Mouse (Mus musculus): ENCODE data around the gene Emid1. TPM values are rescaled to one million over a fixed set of nuclear protein-coding genes. Genes with fewer than 3 reads are reported as not detected.

The Emid1 gene
- polyA plus RNA-seq, 1 experiment from 2014 or later: 9.9 TPM

GRCm38 (mm10) chr11:5154961-5155805, 3.1 kb upstream of the Emid1 start:
- H3K27me3 ChIP-seq (ENCODE audit: control insufficient read depth, insufficient read depth, low read length): peaks cover 7% of the 10 kb centered on the region; the same call in 1 of the 2 replicates
- H3K36me3 ChIP-seq (ENCODE audit: control insufficient read depth, insufficient read depth, low read length): no peaks in the 10 kb centered on the region
- peaks cover 15% of the 10 kb centered on the region; the same call in 1 of the 2 replicates for H3K4me1 ChIP-seq (ENCODE audit: control insufficient read depth, insufficient read depth, low read length)
- H3K9me3 ChIP-seq (ENCODE audit: control insufficient read depth, low read length): no peaks in the 10 kb centered on the region
- H3K4me3 ChIP-seq (ENCODE audit: low read depth, low read length): no peak overlapping the region
- DNase-seq (ENCODE audit: low spot score) (no peak), ATAC-seq (ENCODE audit: insufficient number of reproducible peaks, low FRiP score, low TSS enrichment, low read depth) (no peak)
- WGBS: 27% methylated on average over 10 of the region's 10 CpGs
- no peak overlapping the region for H3K9ac ChIP-seq (ENCODE audit: low read length)
- no peak overlapping the region for H3K4me2 ChIP-seq (ENCODE audit: low read depth, severe bottlenecking)
- H3K27ac ChIP-seq (replicated peaks; ENCODE audit: low read depth, low read length): no peak overlapping the region

GRCm38 (mm10) chr11:5151247-5151630, 818 bp downstream of the Emid1 start:
- peak overlapping the region; percentile 76; the same call in 1 of the 2 replicates for H3K9ac ChIP-seq (ENCODE audit: low read length)
- no peak for DNase-seq (ENCODE audit: low spot score)
- H3K4me3 ChIP-seq (ENCODE audit: low read depth, low read length): peak overlapping the region; percentile 47
- 37% methylated on average over 4 of the region's 4 CpGs for WGBS
- peaks cover 7% of the 10 kb centered on the region; the same call in 1 of the 2 replicates for H3K27me3 ChIP-seq (ENCODE audit: control insufficient read depth, insufficient read depth, low read length)
- H3K36me3 ChIP-seq (ENCODE audit: control insufficient read depth, insufficient read depth, low read length): no peaks in the 10 kb centered on the region
- H3K9me3 ChIP-seq (ENCODE audit: control insufficient read depth, low read length): no peaks in the 10 kb centered on the region
- H3K27ac ChIP-seq (replicated peaks; ENCODE audit: low read depth, low read length): no peak overlapping the region
- no peak for ATAC-seq (ENCODE audit: insufficient number of reproducible peaks, low FRiP score, low TSS enrichment, low read depth)
- H3K4me2 ChIP-seq (ENCODE audit: low read depth, severe bottlenecking): peak overlapping the region; percentile 79; the same call in 1 of the 2 replicates
- peaks cover 15% of the 10 kb centered on the region; the same call in 1 of the 2 replicates for H3K4me1 ChIP-seq (ENCODE audit: control insufficient read depth, insufficient read depth, low read length)

GRCm38 (mm10) chr11:5150416-5151246, 1.4 kb downstream of the Emid1 start:
- Histone ChIP-seq H3K4me2 (ENCODE audit: low read depth, severe bottlenecking) (no peak overlapping the region), H3K27me3 (ENCODE audit: control insufficient read depth, insufficient read depth, low read length) (peaks cover 7% of the 10 kb centered on the region; the same call in 1 of the 2 replicates), H3K4me3 (ENCODE audit: low read depth, low read length) (no peak overlapping the region), H3K9me3 (ENCODE audit: control insufficient read depth, low read length) (no peaks in the 10 kb centered on the region), H3K36me3 (ENCODE audit: control insufficient read depth, insufficient read depth, low read length) (no peaks in the 10 kb centered on the region), H3K27ac (replicated peaks; ENCODE audit: low read depth, low read length) (no peak overlapping the region), H3K4me1 (ENCODE audit: control insufficient read depth, insufficient read depth, low read length) (peaks cover 14% of the 10 kb centered on the region; the same call in 1 of the 2 replicates), H3K9ac (ENCODE audit: low read length) (no peak overlapping the region)
- 70% methylated on average over 9 of the region's 9 CpGs for WGBS
- no peak for ATAC-seq (ENCODE audit: insufficient number of reproducible peaks, low FRiP score, low TSS enrichment, low read depth)
- no peak for DNase-seq (ENCODE audit: low spot score)

- Histone ChIP-seq H3K4me1 (ENCODE audit: control insufficient read depth, insufficient read depth, low read length) (peaks cover 7% of the 10 kb centered on the region; the same call in 1 of the 2 replicates), H3K27ac (replicated peaks; ENCODE audit: low read depth, low read length) (no peak overlapping the region)
- 89% methylated on average over 9 of the region's 9 CpGs for WGBS
These were observed 2.1 kb downstream of the Emid1 start for GRCm38 (mm10) chr11:5149955-5150354.

GRCm38 (mm10) chr11:5149249-5149648, 2.8 kb downstream of the Emid1 start:
- H3K27me3 ChIP-seq (ENCODE audit: control insufficient read depth, insufficient read depth, low read length): peaks cover 7% of the 10 kb centered on the region; the same call in 1 of the 2 replicates
- H3K4me3 ChIP-seq (ENCODE audit: low read depth, low read length): no peak overlapping the region
- 35% methylated on average over 7 of the region's 7 CpGs for WGBS
- 0 out of 2 replicates have a peak, but pooled peaks cover 6% of the 10 kb centered on the region for H3K4me1 ChIP-seq (ENCODE audit: control insufficient read depth, insufficient read depth, low read length)
- H3K4me2 ChIP-seq (ENCODE audit: low read depth, severe bottlenecking): no peak overlapping the region
- ATAC-seq (ENCODE audit: insufficient number of reproducible peaks, low FRiP score, low TSS enrichment, low read depth): no peak
- H3K27ac ChIP-seq (replicated peaks; ENCODE audit: low read depth, low read length): no peak overlapping the region
- H3K36me3 ChIP-seq (ENCODE audit: control insufficient read depth, insufficient read depth, low read length): no peaks in the 10 kb centered on the region
- H3K9ac ChIP-seq (ENCODE audit: low read length): no peak overlapping the region
- no peaks in the 10 kb centered on the region for H3K9me3 ChIP-seq (ENCODE audit: control insufficient read depth, low read length)
- no peak for DNase-seq (ENCODE audit: low spot score)

More at GRCm38 (mm10) chr11:5149955-5150354, 2.1 kb downstream of the Emid1 start:
- H3K27me3 ChIP-seq (ENCODE audit: control insufficient read depth, insufficient read depth, low read length): peaks cover 7% of the 10 kb centered on the region; the same call in 1 of the 2 replicates
- ATAC-seq (ENCODE audit: insufficient number of reproducible peaks, low FRiP score, low TSS enrichment, low read depth) (no peak), DNase-seq (ENCODE audit: low spot score) (no peak)
- no peak overlapping the region for H3K4me3 ChIP-seq (ENCODE audit: low read depth, low read length)
- no peak overlapping the region for H3K4me2 ChIP-seq (ENCODE audit: low read depth, severe bottlenecking)
- H3K9me3 ChIP-seq (ENCODE audit: control insufficient read depth, low read length): no peaks in the 10 kb centered on the region
- H3K9ac ChIP-seq (ENCODE audit: low read length): no peak overlapping the region
- H3K36me3 ChIP-seq (ENCODE audit: control insufficient read depth, insufficient read depth, low read length): no peaks in the 10 kb centered on the region

- WGBS: 70% methylated on average over 3 of the region's 3 CpGs
- no peaks in the 10 kb centered on the region for H3K36me3 ChIP-seq (ENCODE audit: control insufficient read depth, insufficient read depth, low read length)
- no peak overlapping the region for H3K4me3 ChIP-seq (ENCODE audit: low read depth, low read length)
- H3K4me1 ChIP-seq (ENCODE audit: control insufficient read depth, insufficient read depth, low read length): no peaks in the 10 kb centered on the region
- H3K4me2 ChIP-seq (ENCODE audit: low read depth, severe bottlenecking): no peak overlapping the region
- H3K9me3 ChIP-seq (ENCODE audit: control insufficient read depth, low read length): no peaks in the 10 kb centered on the region
- no peak for ATAC-seq (ENCODE audit: insufficient number of reproducible peaks, low FRiP score, low TSS enrichment, low read depth)
- no peaks in the 10 kb centered on the region for H3K27me3 ChIP-seq (ENCODE audit: control insufficient read depth, insufficient read depth, low read length)
- DNase-seq (ENCODE audit: low spot score): no peak
- H3K9ac ChIP-seq (ENCODE audit: low read length): no peak overlapping the region
- H3K27ac ChIP-seq (replicated peaks; ENCODE audit: low read depth, low read length): no peak overlapping the region
These were observed 6.5 kb downstream of the Emid1 start for GRCm38 (mm10) chr11:5145600-5145999.

- H3K36me3 ChIP-seq (ENCODE audit: control insufficient read depth, insufficient read depth, low read length): no peaks in the 10 kb centered on the region
- H3K9ac ChIP-seq (ENCODE audit: low read length): no peak overlapping the region
- no peaks in the 10 kb centered on the region for H3K27me3 ChIP-seq (ENCODE audit: control insufficient read depth, insufficient read depth, low read length)
- H3K9me3 ChIP-seq (ENCODE audit: control insufficient read depth, low read length): no peaks in the 10 kb centered on the region
- no peak overlapping the region for H3K4me2 ChIP-seq (ENCODE audit: low read depth, severe bottlenecking)
- no peak overlapping the region for H3K4me3 ChIP-seq (ENCODE audit: low read depth, low read length)
- H3K4me1 ChIP-seq (ENCODE audit: control insufficient read depth, insufficient read depth, low read length): no peaks in the 10 kb centered on the region
- no peak for DNase-seq (ENCODE audit: low spot score)
- no peak overlapping the region for H3K27ac ChIP-seq (replicated peaks; ENCODE audit: low read depth, low read length)
- WGBS: 89% methylated on average over 2 of the region's 2 CpGs
- ATAC-seq (ENCODE audit: insufficient number of reproducible peaks, low FRiP score, low TSS enrichment, low read depth): no peak
These were observed 10.1 kb downstream of the Emid1 start for GRCm38 (mm10) chr11:5141965-5142364.

- H3K4me2 ChIP-seq (ENCODE audit: low read depth, severe bottlenecking): no peak overlapping the region
- 78% methylated on average over 5 of the region's 5 CpGs for WGBS
- no peak for DNase-seq (ENCODE audit: low spot score)
- ATAC-seq (ENCODE audit: insufficient number of reproducible peaks, low FRiP score, low TSS enrichment, low read depth): no peak
- no peak overlapping the region for H3K9ac ChIP-seq (ENCODE audit: low read length)
- no peaks in the 10 kb centered on the region for H3K4me1 ChIP-seq (ENCODE audit: control insufficient read depth, insufficient read depth, low read length)
- H3K4me3 ChIP-seq (ENCODE audit: low read depth, low read length): no peak overlapping the region
- no peaks in the 10 kb centered on the region for H3K36me3 ChIP-seq (ENCODE audit: control insufficient read depth, insufficient read depth, low read length)
- no peaks in the 10 kb centered on the region for H3K27me3 ChIP-seq (ENCODE audit: control insufficient read depth, insufficient read depth, low read length)
- H3K9me3 ChIP-seq (ENCODE audit: control insufficient read depth, low read length): no peaks in the 10 kb centered on the region
- H3K27ac ChIP-seq (replicated peaks; ENCODE audit: low read depth, low read length): no peak overlapping the region
These were observed 10.8 kb downstream of the Emid1 start for GRCm38 (mm10) chr11:5141252-5141651.
